Mouse (Mus musculus) E14TG2a.4 (cell line): ENCODE data around the gene Dgkg.

Source experiments
- H3K27me3 ChIP-seq: 2 replicates; pipeline ENCODE4 v1.6.1; 2014; ENCODE audit warnings: low read length, control low read depth; ENCODE audit not compliant: insufficient read depth
- H3K36me3 ChIP-seq: 2 replicates; pipeline ENCODE4 v1.6.1; 2014; ENCODE audit warnings: low read length, control low read depth; ENCODE audit not compliant: insufficient read depth
- H3K4me1 ChIP-seq: replicated peaks from 2 replicates; pipeline ENCODE4 v1.6.1; 2014; ENCODE audit warnings: low read depth, low read length, control low read depth
- H3K4me3 ChIP-seq: replicated peaks from 2 replicates; pipeline ENCODE4 v1.5.1; 2014; ENCODE audit warnings: mild to moderate bottlenecking, low read length
- H3K9me3 ChIP-seq: 2 replicates; pipeline ENCODE4 v1.6.1; 2014; ENCODE audit warnings: low read length, control low read depth
- CTCF ChIP-seq: conservative IDR thresholded peaks from 2 replicates; pipeline ENCODE4 v1.5.1; 2014; ENCODE audit warnings: low read length
- NANOG ChIP-seq: IDR thresholded peaks from 2 replicates; pipeline ENCODE4 v1.6.1; 2014; ENCODE audit warnings: borderline replicate concordance, low read length, mixed read lengths
- POU5F1 ChIP-seq: IDR thresholded peaks from 2 replicates; pipeline ENCODE4 v1.6.1; 2014; ENCODE audit warnings: low read length, borderline replicate concordance

Dgkg gene

GRCm38 (mm10) chr16:22436106-22436505, 220.9 kb downstream of the Dgkg start:
- H3K36me3 ChIP-seq = peaks cover 52% of the 10 kb centered on the region
- H3K4me1 ChIP-seq = peaks cover 77% of the 10 kb centered on the region
- no peak for TF ChIP-seq CTCF
- TF ChIP-seq POU5F1 = no peak
- no peak for TF ChIP-seq NANOG
- H3K27me3 ChIP-seq = peaks cover 6% of the 10 kb centered on the region
- H3K9me3 ChIP-seq = no peaks in the 10 kb centered on the region
- H3K4me3 ChIP-seq = peak overlapping the region; percentile 48

GRCm38 (mm10) chr16:22434530-22434929, 222.5 kb downstream of the Dgkg start:
- peaks cover 65% of the 10 kb centered on the region for H3K36me3 ChIP-seq
- no peaks in the 10 kb centered on the region for H3K27me3 ChIP-seq
- peaks cover 80% of the 10 kb centered on the region for H3K4me1 ChIP-seq
- peak overlapping the region; percentile 52 for H3K4me3 ChIP-seq
- H3K9me3 ChIP-seq = no peaks in the 10 kb centered on the region
- no peak for TF ChIP-seq POU5F1
- no peak for TF ChIP-seq CTCF
- TF ChIP-seq NANOG = no peak

GRCm38 (mm10) chr16:22433944-22434343, 223.1 kb downstream of the Dgkg start:
- no peaks in the 10 kb centered on the region for H3K9me3 ChIP-seq
- peak overlapping the region; percentile 52 for H3K4me3 ChIP-seq
- TF ChIP-seq NANOG (no peak), POU5F1 (no peak), CTCF (no peak)
- no peaks in the 10 kb centered on the region for H3K27me3 ChIP-seq
- peaks cover 65% of the 10 kb centered on the region for H3K36me3 ChIP-seq
- peaks cover 86% of the 10 kb centered on the region for H3K4me1 ChIP-seq

DNA sequence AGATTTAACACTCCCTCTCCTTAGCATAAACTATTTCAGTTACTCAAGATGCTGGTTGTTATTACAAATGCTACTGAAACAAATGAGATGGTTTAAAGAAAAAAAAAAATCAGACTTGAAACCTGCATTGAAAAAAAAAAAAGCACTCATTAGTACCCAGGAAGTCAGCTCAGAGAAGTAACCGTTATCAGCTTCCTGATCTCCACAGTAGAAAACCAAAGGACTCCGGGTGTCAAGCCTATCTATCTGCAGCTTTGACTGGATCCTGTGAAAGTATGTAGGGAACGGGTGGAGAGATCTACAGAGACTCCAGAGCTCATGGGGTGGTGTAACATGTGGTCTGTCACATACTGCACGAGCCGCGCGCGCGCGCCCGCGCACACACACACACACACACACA, 225.2 kb downstream of the Dgkg start:
- Histone ChIP-seq H3K36me3 (peaks cover 77% of the 10 kb centered on the region), H3K4me1 (peaks cover 91% of the 10 kb centered on the region), H3K4me3 (no peak overlapping the region), H3K27me3 (no peaks in the 10 kb centered on the region), H3K9me3 (no peaks in the 10 kb centered on the region)
- TF ChIP-seq NANOG (no peak), CTCF (no peak), POU5F1 (no peak)

GRCm38 (mm10) chr16:22431335-22431734, 225.7 kb downstream of the Dgkg start:
- H3K9me3 ChIP-seq = no peaks in the 10 kb centered on the region
- H3K27me3 ChIP-seq = no peaks in the 10 kb centered on the region
- H3K4me1 ChIP-seq = peaks cover 93% of the 10 kb centered on the region
- H3K4me3 ChIP-seq = no peak overlapping the region
- TF ChIP-seq POU5F1 (no peak), NANOG (no peak), CTCF (no peak)
- H3K36me3 ChIP-seq = peaks cover 80% of the 10 kb centered on the region

DNA sequence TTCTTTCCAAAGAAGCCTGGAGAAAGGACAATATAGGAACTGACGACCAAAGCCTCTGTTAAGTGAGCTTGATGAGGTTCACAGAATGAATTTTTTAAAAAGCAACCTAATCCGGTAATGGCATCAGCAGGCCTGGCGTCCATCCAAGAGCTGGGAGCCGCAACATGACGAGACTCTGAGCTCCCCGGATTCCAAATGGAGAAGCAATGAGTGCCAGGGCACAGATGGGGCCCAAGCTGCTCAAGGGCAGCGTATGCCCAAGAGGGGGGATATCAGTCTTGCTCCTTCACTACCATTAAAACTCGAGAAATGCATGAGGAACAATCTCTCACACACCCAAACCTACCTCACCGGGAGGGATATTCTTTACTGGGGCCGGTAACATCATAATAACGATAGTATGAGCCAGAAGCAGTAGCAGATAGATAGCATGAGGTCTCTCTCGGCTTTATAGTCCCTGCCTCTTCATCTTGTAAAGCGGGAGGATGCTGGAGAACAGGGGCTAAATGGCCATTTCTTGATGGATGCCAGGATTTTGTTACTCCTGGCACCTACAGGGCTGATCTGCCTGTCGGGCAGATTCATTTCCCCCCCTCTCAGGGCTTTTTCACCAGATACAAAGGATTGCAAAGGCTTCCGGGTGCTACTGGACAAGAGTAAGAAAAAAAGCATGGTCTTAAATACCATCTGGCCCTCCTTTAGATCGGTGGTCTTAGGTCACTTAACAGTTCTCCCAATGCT, 226.6 kb downstream of the Dgkg start:
- Histone ChIP-seq H3K9me3 (no peaks in the 10 kb centered on the region), H3K36me3 (peaks cover 80% of the 10 kb centered on the region), H3K27me3 (no peaks in the 10 kb centered on the region), H3K4me1 (peaks cover 93% of the 10 kb centered on the region), H3K4me3 (peak overlapping the region; percentile 71)
- TF ChIP-seq NANOG = no peak

- Histone ChIP-seq H3K27me3 (no peaks in the 10 kb centered on the region), H3K4me3 (peak overlapping the region; percentile 71), H3K9me3 (no peaks in the 10 kb centered on the region), H3K4me1 (peaks cover 93% of the 10 kb centered on the region), H3K36me3 (peaks cover 80% of the 10 kb centered on the region)
- TF ChIP-seq CTCF (no peak), POU5F1 (no peak), NANOG (no peak)
These were observed 227.6 kb downstream of the Dgkg start for GRCm38 (mm10) chr16:22429377-22429776.

- Histone ChIP-seq H3K4me3 (peak overlapping the region; percentile 71), H3K9me3 (no peaks in the 10 kb centered on the region), H3K4me1 (peaks cover 93% of the 10 kb centered on the region), H3K27me3 (no peaks in the 10 kb centered on the region), H3K36me3 (peaks cover 80% of the 10 kb centered on the region)
- TF ChIP-seq POU5F1 (no peak), CTCF (no peak), NANOG (no peak)
These were observed 228.1 kb downstream of the Dgkg start for GRCm38 (mm10) chr16:22428853-22429341.

- Histone ChIP-seq H3K4me1 (peaks cover 94% of the 10 kb centered on the region), H3K27me3 (no peaks in the 10 kb centered on the region), H3K9me3 (no peaks in the 10 kb centered on the region), H3K4me3 (peak overlapping the region; percentile 52), H3K36me3 (peaks cover 84% of the 10 kb centered on the region)
- TF ChIP-seq NANOG (no peak), CTCF (no peak), POU5F1 (no peak)
These were observed 230.2 kb downstream of the Dgkg start for GRCm38 (mm10) chr16:22426866-22427265.
